Mouse (Mus musculus) MEL (cell line): ENCODE measurements around the gene Acvr1b.

Experiments
- CHD2 ChIP-seq: IDR thresholded peaks from 2 replicates; pipeline ENCODE4 v1.6.1; 2011; ENCODE audit warnings: low read length, improper control_type of control experiment
- CTCF ChIP-seq, 3 experiments: IDR thresholded peaks in 2 of 3; conservative IDR thresholded peaks in 1 of 3; 2 replicates each; pipeline ENCODE4 v1.5.1; 2011 to 2012; ENCODE audit warnings: low read length in 3 of 3, low read depth in 2 of 3, mild to moderate bottlenecking in 2 of 3, improper control_type of control experiment in 1 of 3, inconsistent platforms in 1 of 3, mixed read lengths in 1 of 3, moderate library complexity in 1 of 3; ENCODE audit not compliant: control insufficient read depth in 1 of 3, insufficient read depth in 1 of 3, poor library complexity in 1 of 3, severe bottlenecking in 1 of 3
- E2F4 ChIP-seq: IDR thresholded peaks from 2 replicates; pipeline ENCODE4 v1.6.1; 2011; ENCODE audit warnings: low read depth, low read length, improper control_type of control experiment, borderline replicate concordance
- EP300 ChIP-seq, 2 experiments: IDR thresholded peaks; 2 replicates each; pipeline ENCODE4 v1.6.1; 2011; ENCODE audit warnings: improper control_type of control experiment in 2 of 2, low read length in 2 of 2, low read depth in 1 of 2, mild to moderate bottlenecking in 1 of 2
- KAT2A ChIP-seq: conservative IDR thresholded peaks from 2 replicates; pipeline ENCODE4 v1.6.1; 2012; ENCODE audit warnings: low read depth, low read length, improper control_type of control experiment, inconsistent platforms
- RAD21 ChIP-seq: IDR thresholded peaks from 2 replicates; pipeline ENCODE4 v1.6.1; 2011; ENCODE audit warnings: mild to moderate bottlenecking, low read depth, low read length, improper control_type of control experiment
- SIN3A ChIP-seq: IDR thresholded peaks from 2 replicates; pipeline ENCODE4 v1.6.1; 2012; ENCODE audit warnings: low read length, improper control_type of control experiment, inconsistent platforms
- SMC3 ChIP-seq: IDR thresholded peaks from 2 replicates; pipeline ENCODE4 v1.6.1; 2011; ENCODE audit warnings: low read depth, low read length, improper control_type of control experiment
- TAL1 ChIP-seq: IDR thresholded peaks from 2 replicates; pipeline ENCODE4 v1.6.1; 2012; ENCODE audit warnings: mild to moderate bottlenecking, inconsistent platforms, low read length, moderate library complexity, mixed read lengths

- TF ChIP-seq SMC3, result no peak
- no peak for TF ChIP-seq CTCF (IDR thresholded peaks at IDR 0.05 in 2 of 3, conservative IDR thresholded peaks at IDR 0.05 in 1 of 3; ENCODE audit: control insufficient read depth in 1 of 3, insufficient read depth in 1 of 3, low read depth in 2 of 3, low read length in 3 of 3, poor library complexity in 1 of 3, severe bottlenecking in 1 of 3)
- no peak for TF ChIP-seq SIN3A
- no peak for TF ChIP-seq CHD2
- TF ChIP-seq KAT2A, result no peak
- no peak for TF ChIP-seq EP300 (IDR thresholded peaks at IDR 0.05; ENCODE audit: low read depth in 1 of 2, low read length in 2 of 2)
- TF ChIP-seq RAD21, result no peak
- TF ChIP-seq TAL1, result no peak
- TF ChIP-seq E2F4, result no peak
Observed at GRCm38 (mm10) chr15:101141061-101141541, 32.8 kb upstream of the Acvr1b start.
